Mouse (Mus musculus): ENCODE measurements around the gene Grb7.

GRCm38 (mm10) chr11:98477011-98477701 lies 31.0 kb downstream of the Grb7 start:
- no peak for TF ChIP-seq CTCF (IDR thresholded peaks at IDR 0.05)
- TF ChIP-seq POLR2A (IDR thresholded peaks at IDR 0.05; ENCODE audit: insufficient read depth, low read depth, low read length) = no peak
- TF ChIP-seq EP300 (IDR thresholded peaks at IDR 0.05; ENCODE audit: insufficient read depth, low read depth, low read length) = no peak

All from heart, adult 2 months (tissue).